Mouse (Mus musculus) CH12.LX (cell line): ENCODE measurements around the gene Vcpkmt.

Source experiments
- EP300 ChIP-seq: IDR thresholded peaks from 2 replicates; pipeline ENCODE4 v1.6.1; 2011; ENCODE audit warnings: low read length, improper control_type of control experiment
- MAZ ChIP-seq: IDR thresholded peaks from 2 replicates; pipeline ENCODE4 v1.6.1; 2012; ENCODE audit warnings: low read depth, mild to moderate bottlenecking, inconsistent platforms, low read length, improper control_type of control experiment, moderate library complexity
- POLR2A ChIP-seq: IDR thresholded peaks from 2 replicates; pipeline ENCODE4 v1.6.1; 2011; ENCODE audit warnings: low read depth, mild to moderate bottlenecking, improper control_type of control experiment, low read length

DNA sequence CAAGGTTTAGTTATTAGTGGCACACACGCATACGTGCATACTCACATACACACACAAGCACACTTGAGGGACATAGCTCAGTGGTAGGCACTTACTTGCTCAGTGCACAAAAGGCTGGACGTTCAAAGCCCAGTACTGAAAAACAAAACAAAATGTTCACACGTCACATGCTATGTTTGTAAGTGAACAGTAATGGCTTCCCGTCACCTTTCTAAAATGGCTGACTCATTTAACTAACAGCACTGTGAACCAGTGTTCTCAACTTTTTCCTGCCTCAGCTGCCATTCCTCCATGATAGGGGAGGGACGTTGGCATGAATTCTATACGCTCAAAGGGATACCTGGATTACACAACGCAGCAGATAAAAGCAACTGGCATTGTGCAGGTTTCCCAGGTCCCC lies 9.6 kb downstream of the Vcpkmt start:
- TF ChIP-seq EP300 (no peak), MAZ (no peak), POLR2A (no peak)
